21 mouse cellular contexts compared by ENCODE assay signal in the genomic region with DNA sequence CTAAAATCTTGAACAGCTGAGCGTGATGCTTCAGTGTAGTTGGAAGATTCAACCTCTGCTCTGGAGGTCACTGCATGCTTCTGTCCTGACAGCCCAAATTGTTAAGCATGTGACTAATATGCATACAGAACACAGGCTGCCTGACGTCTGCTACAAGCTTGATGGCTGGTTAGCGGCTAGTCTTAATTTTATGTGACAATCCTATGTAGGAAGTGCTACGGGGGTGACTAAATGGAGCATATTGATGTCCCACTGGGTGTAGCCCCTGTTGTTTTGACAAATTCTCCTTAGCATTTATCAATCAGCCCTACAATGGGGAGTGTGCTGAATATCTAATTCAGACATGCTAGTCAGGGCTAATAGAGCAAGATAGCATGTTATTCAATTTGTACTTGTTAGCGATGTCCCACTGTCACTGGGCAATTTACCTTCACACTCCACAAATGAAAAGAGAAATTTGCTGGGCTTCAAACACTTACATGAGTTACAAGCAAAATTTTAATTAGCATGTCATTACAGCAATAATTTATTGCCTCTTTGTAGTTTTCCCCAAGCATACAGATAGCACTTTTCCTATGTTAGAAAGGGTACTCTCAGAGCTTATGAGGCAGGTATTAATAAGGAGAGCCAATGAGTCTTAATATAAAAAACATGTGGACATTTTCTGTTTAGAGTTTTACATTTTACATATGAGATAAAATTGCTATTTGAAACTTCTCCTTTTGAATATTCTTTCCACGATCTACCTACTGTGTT.
A peak's percentile ranks its signal among the peaks of the same experiment; 100 is the strongest.
DNase-seq lines count a peak whose midpoint lies in the region; ATAC-seq lines count a peak whose summit lies in the region.
"Had no signal": no experiment of that assay in that cellular context is flagged by ENCODE, and none has a peak within 500 bp of the region (broad histone marks: within the 10 kb centered on the region; RNA-seq: fewer than 3 reads in every experiment).

No protein-coding gene starts in this region.

- H3K9me3 ChIP-seq in hindbrain, embryonic 11.5 days (ENCODE audit: control insufficient read depth, low read length), result no peaks in the 10 kb centered on the region
- no peaks in the 10 kb centered on the region for H3K9me3 ChIP-seq in hindbrain, embryonic 10.5 days
- H3K9me3 ChIP-seq in forebrain, embryonic 16.5 days (ENCODE audit: control insufficient read depth, low read length), result no peaks in the 10 kb centered on the region
- no peaks in the 10 kb centered on the region for H3K9me3 ChIP-seq in midbrain, embryonic 13.5 days
- no peaks in the 10 kb centered on the region for H3K9me3 ChIP-seq in kidney, embryonic 16.5 days (ENCODE audit: low read length)
- H3K9me3 ChIP-seq: embryonic facial prominence, embryonic 13.5 days; heart, embryonic 15.5 days; limb, embryonic 12.5 days; liver, embryonic 15.5 days; stomach, embryonic 15.5 days had no signal

- no peaks in the 10 kb centered on the region for H3K4me1 ChIP-seq in hindbrain, embryonic 11.5 days (replicated peaks; ENCODE audit: control insufficient read depth, insufficient read depth, low read length)
- H3K4me1 ChIP-seq in hindbrain, embryonic 10.5 days (replicated peaks), result 0 out of 2 replicates have a peak, but pooled peaks cover 13% of the 10 kb centered on the region
- peaks cover 6% of the 10 kb centered on the region for H3K4me1 ChIP-seq in forebrain, embryonic 16.5 days (replicated peaks; ENCODE audit: control insufficient read depth, insufficient read depth, low read length)
- peaks cover 13% of the 10 kb centered on the region for H3K4me1 ChIP-seq in midbrain, embryonic 13.5 days (replicated peaks)
- H3K4me1 ChIP-seq in kidney, embryonic 16.5 days (ENCODE audit: insufficient read depth, low read length), result no peaks in the 10 kb centered on the region
- H3K4me1 ChIP-seq: liver, embryonic 15.5 days; stomach, embryonic 15.5 days had no signal

- intact Hi-C loops in heart, postnatal 10 days (cut with DNase I), result no loop called here
- intact Hi-C loops in left cerebral cortex, postnatal 25 days (cut with DNase I), result no loop called here

- no peak overlapping the region for H3K27ac ChIP-seq in hindbrain, embryonic 11.5 days (ENCODE audit: low read depth, low read length)
- no peak overlapping the region for H3K27ac ChIP-seq in hindbrain, embryonic 10.5 days
- H3K27ac ChIP-seq in forebrain, embryonic 16.5 days (ENCODE audit: low read length), result peak overlapping the region; percentile 20; the same call in 1 of the 2 replicates
- H3K27ac ChIP-seq in midbrain, embryonic 13.5 days, result no peak overlapping the region
- no peak overlapping the region for H3K27ac ChIP-seq in kidney, embryonic 16.5 days (ENCODE audit: low read length)
- H3K27ac ChIP-seq: embryonic facial prominence, embryonic 13.5 days; heart, embryonic 15.5 days; limb, embryonic 12.5 days; liver, embryonic 15.5 days; stomach, embryonic 15.5 days had no signal

- H3K4me2 ChIP-seq in hindbrain, embryonic 11.5 days (replicated peaks; ENCODE audit: low read depth, low read length), result no peak overlapping the region
- no peak overlapping the region for H3K4me2 ChIP-seq in forebrain, embryonic 16.5 days (ENCODE audit: low read length)
- H3K4me2 ChIP-seq in midbrain, embryonic 13.5 days (replicated peaks), result peak overlapping the region; percentile 23; the same call in 1 of the 2 replicates
- no peak overlapping the region for H3K4me2 ChIP-seq in kidney, embryonic 16.5 days (replicated peaks; ENCODE audit: low read depth, low read length)
- H3K4me2 ChIP-seq: embryonic facial prominence, embryonic 13.5 days; heart, embryonic 15.5 days; limb, embryonic 12.5 days; liver, embryonic 15.5 days; stomach, embryonic 15.5 days had no signal

- peak; percentile 39 for DNase-seq in hindbrain, embryonic 11.5 days (ENCODE audit: low spot score)
- DNase-seq in hindbrain, embryonic 10.5 days (ENCODE audit: low spot score), result no peak
- peak; percentile 18 for DNase-seq in retina, postnatal 1 day
- DNase-seq in heart, postnatal 10 days, result no peak
- no peak for DNase-seq in left cerebral cortex, postnatal 25 days (ENCODE audit: low spot score in 2 of 2)
- DNase-seq: adrenal gland, adult 8-10 months; cerebellum, adult 8-10 months; heart, adult 11 months; kidney, postnatal 14 days; layer of hippocampus, adult 9-11 months; lung, postnatal 14 days; thymus, postnatal 14 days had no signal

- no peaks in the 10 kb centered on the region for H3K27me3 ChIP-seq in hindbrain, embryonic 11.5 days (ENCODE audit: control insufficient read depth, insufficient read depth, low read length)
- H3K27me3 ChIP-seq in hindbrain, embryonic 10.5 days (ENCODE audit: insufficient read depth, poor library complexity, severe bottlenecking), result no peaks in the 10 kb centered on the region
- H3K27me3 ChIP-seq in forebrain, embryonic 16.5 days (replicated peaks; ENCODE audit: control insufficient read depth, insufficient read depth, low read length), result no peaks in the 10 kb centered on the region
- no peaks in the 10 kb centered on the region for H3K27me3 ChIP-seq in midbrain, embryonic 13.5 days
- H3K27me3 ChIP-seq in kidney, embryonic 16.5 days (ENCODE audit: insufficient read depth, low read length), result peaks cover 9% of the 10 kb centered on the region
- H3K27me3 ChIP-seq: embryonic facial prominence, embryonic 13.5 days; heart, embryonic 15.5 days; limb, embryonic 12.5 days; liver, embryonic 15.5 days; stomach, embryonic 15.5 days had no signal

- 50% methylated on average over 6 of the region's 6 CpGs for WGBS in hindbrain, embryonic 11.5 days
- 59% methylated on average over 6 of the region's 6 CpGs for WGBS in hindbrain, embryonic 10.5 days
- 21% methylated on average over 6 of the region's 6 CpGs for WGBS in forebrain, embryonic 16.5 days
- 35% methylated on average over 6 of the region's 6 CpGs for WGBS in midbrain, embryonic 13.5 days
- WGBS in kidney, embryonic 16.5 days, result 77% methylated on average over 6 of the region's 6 CpGs

- no peak overlapping the region for H3K4me3 ChIP-seq in hindbrain, embryonic 11.5 days (ENCODE audit: low read depth, low read length)
- no peak overlapping the region for H3K4me3 ChIP-seq in hindbrain, embryonic 10.5 days
- no peak overlapping the region for H3K4me3 ChIP-seq in forebrain, embryonic 16.5 days (replicated peaks; ENCODE audit: low read length)
- H3K4me3 ChIP-seq in midbrain, embryonic 13.5 days (replicated peaks), result no peak overlapping the region
- no peak overlapping the region for H3K4me3 ChIP-seq in kidney, embryonic 16.5 days (ENCODE audit: low read length)
- H3K4me3 ChIP-seq: embryonic facial prominence, embryonic 13.5 days; heart, embryonic 15.5 days; limb, embryonic 12.5 days; liver, embryonic 15.5 days; stomach, embryonic 15.5 days had no signal

- ATAC-seq in hindbrain, embryonic 11.5 days (ENCODE audit: low FRiP score), result peak; percentile 92
- peak; percentile 94 for ATAC-seq in forebrain, embryonic 16.5 days
- peak; percentile 88 for ATAC-seq in midbrain, embryonic 13.5 days
- ATAC-seq in kidney, embryonic 16.5 days (ENCODE audit: low FRiP score, low TSS enrichment), result no peak
- ATAC-seq: inflammation-experienced regulatory T-cells, adult 6 months had no signal

- no peak overlapping the region for H3K9ac ChIP-seq in hindbrain, embryonic 11.5 days (ENCODE audit: low read depth, low read length)
- H3K9ac ChIP-seq in forebrain, embryonic 16.5 days (replicated peaks; ENCODE audit: low read depth, low read length), result no peak overlapping the region
- no peak overlapping the region for H3K9ac ChIP-seq in midbrain, embryonic 13.5 days (replicated peaks)
- H3K9ac ChIP-seq in kidney, embryonic 16.5 days (replicated peaks; ENCODE audit: low read length), result no peak overlapping the region
- H3K9ac ChIP-seq: embryonic facial prominence, embryonic 13.5 days; heart, embryonic 15.5 days; limb, embryonic 12.5 days; liver, embryonic 15.5 days; stomach, embryonic 15.5 days had no signal

- H3K36me3 ChIP-seq in hindbrain, embryonic 11.5 days (ENCODE audit: control insufficient read depth, insufficient read depth, low read length), result no peaks in the 10 kb centered on the region
- H3K36me3 ChIP-seq in hindbrain, embryonic 10.5 days, result no peaks in the 10 kb centered on the region
- H3K36me3 ChIP-seq in forebrain, embryonic 16.5 days (ENCODE audit: control insufficient read depth, insufficient read depth), result no peaks in the 10 kb centered on the region
- no peaks in the 10 kb centered on the region for H3K36me3 ChIP-seq in midbrain, embryonic 13.5 days
- no peaks in the 10 kb centered on the region for H3K36me3 ChIP-seq in kidney, embryonic 16.5 days (ENCODE audit: insufficient read depth, low read length)
- H3K36me3 ChIP-seq: embryonic facial prominence, embryonic 13.5 days; heart, embryonic 15.5 days; limb, embryonic 12.5 days; liver, embryonic 15.5 days; stomach, embryonic 15.5 days had no signal

Comparison
In these comparisons a context has a peak if more than half of its experiments do, and no peak if none do; other contexts are left out.
1. DNase-seq: peak in hindbrain, embryonic 11.5 days (single experiment) and retina, postnatal 1 day (single experiment); none in hindbrain, embryonic 10.5 days (single experiment), heart, postnatal 10 days (0 of 2) and left cerebral cortex, postnatal 25 days (0 of 2).